Mouse (Mus musculus) thymus, postnatal 10 days (tissue): ENCODE data around the gene Plekha5.
A peak's percentile ranks its signal among the peaks of the same experiment; 100 is the strongest.
"Not testable (repeated sequence)": the region's sequence is repeated elsewhere in the genome, so short reads cannot be mapped to it uniquely, and the experiment has no call there.

Experiments used
- DNase-seq, 2 experiments: peaks; one replicate each; pipeline ENCODE4 v3.0.0; 2021; ENCODE audit warnings: low spot score in 2 of 2

Gene Plekha5

DNA sequence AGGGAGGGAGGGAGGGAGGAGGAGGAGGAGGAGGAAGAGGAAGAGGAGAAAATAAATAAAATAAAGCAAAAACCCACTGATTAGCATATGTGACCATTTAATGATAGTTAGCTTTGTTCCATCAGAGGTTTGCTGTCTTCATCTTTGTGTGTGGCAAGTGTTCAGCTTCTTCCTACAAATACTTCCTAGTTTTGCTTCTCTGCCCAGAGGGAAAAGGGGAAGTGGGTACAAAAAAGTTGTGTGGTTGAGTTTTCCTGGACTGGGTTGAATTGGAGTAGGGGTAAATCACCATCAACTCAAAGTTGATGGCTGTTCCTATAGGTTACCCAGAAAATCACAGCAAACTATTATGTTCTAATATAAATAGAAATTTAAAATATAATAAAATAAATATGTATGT is 65.7 kb downstream of the Plekha5 start:
- DNase-seq: no peak

DNA sequence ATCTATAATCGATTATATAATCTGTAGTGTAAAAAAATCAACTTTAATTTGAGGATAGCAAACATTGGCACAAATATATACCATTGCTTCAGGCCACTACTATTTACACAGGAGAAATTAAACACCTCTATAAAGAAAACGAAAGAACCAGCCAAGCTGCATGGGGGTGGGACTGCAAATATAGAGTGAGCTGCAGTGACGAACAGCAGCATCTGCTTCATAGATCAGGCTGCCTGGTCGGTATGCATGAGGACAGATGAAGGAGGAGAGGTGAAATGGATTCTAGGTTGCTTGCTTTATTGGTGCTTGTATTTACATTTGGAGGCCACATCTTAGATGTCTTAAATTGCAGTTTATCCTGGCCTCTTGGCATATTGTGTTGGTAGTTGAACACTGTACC is 66.4 kb downstream of the Plekha5 start:
- no peak for DNase-seq

DNA sequence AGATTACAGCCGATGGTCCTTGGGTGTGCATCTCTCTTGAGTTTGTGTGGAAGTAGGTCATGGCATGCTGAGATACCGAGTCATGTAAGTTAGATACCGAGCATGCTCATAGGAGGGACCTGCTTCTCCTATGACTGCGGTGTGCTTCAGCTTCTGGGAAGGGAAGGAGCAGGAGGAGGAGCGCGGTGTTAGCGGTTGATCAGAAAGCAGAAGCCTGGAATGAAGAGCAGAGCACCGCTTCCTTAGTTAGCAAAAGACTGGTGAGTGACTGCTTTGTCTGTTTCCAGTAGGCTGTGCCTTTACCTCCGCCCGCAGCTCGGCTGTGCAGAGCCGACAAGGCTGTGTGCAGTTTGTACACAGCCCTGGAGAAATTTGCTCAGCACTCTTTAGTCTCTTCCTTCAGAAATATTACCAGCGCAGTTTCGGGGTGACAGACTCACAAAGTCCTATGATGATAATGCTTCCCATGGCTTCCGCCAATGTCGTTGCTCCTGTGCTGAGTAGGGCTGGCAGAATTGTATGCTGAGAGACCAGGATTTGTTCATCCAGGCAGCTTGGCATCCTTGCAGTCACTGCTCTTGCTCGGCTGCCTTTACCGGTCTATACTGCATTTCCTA is 67.2 kb downstream of the Plekha5 start:
- peak in 1 of 2 experiments; percentile 10 for DNase-seq

- DNase-seq: no peak
These were observed 68.2 kb downstream of the Plekha5 start for GRCm38 (mm10) chr6:140492043-140492442.

DNA sequence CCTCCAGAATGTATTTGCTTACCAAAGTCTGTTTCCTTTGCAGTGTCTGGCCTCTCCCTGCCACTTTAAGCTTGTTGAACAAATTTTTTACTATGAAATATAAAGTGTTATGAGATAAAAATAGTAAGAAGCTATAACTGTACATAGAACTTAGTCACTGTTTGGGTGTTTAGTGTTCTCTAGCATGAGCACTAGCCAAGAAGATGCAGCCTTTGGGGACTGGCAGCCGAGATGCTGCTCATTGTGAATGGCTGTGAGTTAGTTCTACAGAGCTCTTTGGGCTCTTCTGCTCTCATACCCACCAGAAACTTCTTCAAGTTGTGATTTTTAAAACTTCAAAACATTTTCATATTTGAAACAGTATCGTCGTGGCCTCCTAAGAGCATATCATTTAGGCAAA is 74.2 kb downstream of the Plekha5 start:
- no peak for DNase-seq

DNA sequence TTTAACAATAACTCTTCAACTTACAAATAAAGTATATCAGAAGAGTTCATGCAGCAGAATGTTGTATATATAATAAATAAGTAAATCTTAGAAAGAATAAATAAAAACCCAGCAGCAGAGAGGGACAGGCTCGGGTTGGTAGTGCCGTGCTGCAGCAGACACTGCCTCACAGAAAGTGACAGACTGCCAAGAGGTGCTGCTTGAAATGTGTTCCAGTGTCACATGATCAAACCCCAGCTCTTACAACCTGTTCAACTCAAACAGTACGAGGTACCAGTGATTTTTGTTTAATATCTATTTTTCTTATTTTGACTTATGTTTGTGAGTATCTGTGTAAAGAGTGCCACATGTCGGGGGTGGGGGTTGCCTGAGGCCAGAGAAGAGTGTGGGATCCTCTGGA is 75.1 kb downstream of the Plekha5 start:
- no peak for DNase-seq

- not testable (repeated sequence) for DNase-seq
These were observed 77.0 kb downstream of the Plekha5 start for GRCm38 (mm10) chr6:140500829-140501228.

DNA sequence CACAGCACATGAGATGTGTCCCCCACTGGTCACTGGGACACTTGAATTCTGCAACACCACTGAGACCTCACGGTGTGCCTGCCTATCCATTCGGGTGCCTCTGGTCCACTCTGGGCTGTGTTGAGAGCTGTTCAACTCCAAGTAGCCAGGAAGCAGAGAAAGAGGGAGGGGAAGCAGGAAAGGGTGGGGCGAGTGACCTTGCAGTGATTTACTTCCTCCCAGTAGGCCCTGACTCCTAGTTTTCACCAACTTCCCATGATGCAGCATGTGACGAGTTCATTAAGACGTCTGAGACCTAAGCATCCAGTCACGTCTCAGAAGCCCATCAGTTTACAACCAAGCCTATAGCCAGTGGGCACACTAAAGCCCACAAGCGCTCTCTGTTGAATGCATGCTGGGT is 78.0 kb downstream of the Plekha5 start:
- DNase-seq: no peak

DNA sequence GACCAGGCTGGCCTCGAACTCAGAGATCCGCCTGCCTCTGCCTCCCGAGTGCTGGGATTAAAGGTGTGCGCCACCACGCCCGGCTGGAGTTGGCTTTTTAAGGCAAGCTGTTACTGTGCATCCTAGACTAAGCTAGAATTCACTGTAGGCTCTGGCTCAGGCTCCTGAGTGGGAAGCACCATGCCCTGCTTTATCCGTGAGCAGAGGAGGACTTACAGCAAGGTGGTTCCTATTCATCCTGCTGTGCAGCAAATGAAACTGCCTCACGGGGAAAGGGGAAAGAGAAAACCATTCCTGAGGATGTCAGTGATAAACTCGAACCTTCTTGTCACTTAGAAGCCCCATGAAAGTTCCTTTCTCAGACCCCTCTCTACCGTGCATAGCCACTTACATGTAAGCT is 80.9 kb downstream of the Plekha5 start:
- no peak for DNase-seq

DNA sequence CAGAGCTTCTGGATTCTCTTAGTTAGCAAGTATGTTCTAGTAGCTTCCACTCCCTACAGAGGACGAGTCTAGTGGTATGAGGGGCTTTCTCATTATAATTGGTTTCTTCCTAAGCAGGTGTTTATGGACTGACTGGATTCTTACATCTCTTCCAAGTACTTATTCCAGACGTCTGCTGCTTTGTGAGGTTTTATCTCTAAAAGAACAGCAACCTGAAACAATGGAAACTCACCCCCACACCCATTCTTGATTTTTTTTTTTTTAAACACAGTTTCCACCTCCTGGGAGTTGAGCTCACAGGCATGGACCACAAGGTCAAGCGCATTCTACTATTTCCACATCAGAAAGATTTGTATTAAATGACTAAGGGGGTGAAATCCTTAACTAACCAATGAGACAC is 83.8 kb downstream of the Plekha5 start:
- no peak for DNase-seq

DNA sequence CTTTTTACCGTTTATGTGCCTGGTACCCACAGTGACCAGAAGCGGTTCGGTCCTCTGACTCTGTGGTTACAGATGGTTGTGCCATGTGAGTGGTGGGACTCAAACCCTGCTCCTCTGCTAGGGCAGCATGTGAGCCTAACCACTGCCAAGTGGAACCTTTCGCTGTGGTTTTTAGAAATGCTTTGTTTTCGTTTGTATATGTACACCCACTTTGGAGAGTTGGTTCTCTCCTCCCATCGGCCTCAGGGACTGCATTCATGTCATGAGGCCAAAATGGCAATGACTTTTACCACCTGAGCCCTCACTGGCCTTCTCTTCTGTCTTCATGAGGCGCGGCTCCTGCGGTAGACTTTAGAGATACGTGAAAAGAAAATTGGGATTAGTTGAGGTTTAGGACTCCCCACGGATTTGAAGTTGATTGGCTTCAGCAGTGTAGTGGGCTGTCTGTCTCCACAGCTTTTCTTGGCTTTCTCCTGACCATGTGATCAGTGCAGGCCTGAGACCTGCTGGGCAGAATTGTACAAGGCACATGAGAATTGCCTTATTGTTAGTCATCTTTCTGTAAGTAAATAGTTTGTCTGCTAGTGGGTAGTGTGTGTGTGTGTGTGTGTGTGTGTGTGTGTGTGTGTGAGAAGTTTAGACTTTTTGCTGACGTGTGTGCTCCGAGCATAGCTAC is 84.8 kb downstream of the Plekha5 start:
- DNase-seq: no peak

DNA sequence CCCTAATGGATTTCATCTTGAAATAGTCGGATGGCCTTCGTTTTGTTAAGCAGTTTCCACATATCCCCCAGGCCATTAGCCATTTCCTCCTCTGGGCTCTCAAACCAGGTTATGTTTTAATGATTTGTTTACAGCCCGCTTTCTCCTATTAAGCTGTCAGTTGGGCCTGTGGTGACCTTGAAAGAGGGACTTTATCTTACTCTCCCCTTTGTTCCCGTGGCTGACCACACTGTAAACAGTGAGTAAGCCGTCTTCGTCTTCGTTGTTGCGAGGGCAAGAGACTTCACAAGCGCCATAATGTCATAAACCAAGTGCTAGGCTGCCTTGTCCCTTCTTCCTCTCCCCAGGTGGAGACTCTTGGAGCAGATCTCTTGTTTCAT is 85.3 kb downstream of the Plekha5 start:
- DNase-seq: no peak

- no peak for DNase-seq
These were observed 88.2 kb downstream of the Plekha5 start for GRCm38 (mm10) chr6:140512016-140512415.

GRCm38 (mm10) chr6:140512427-140512826 is 88.6 kb downstream of the Plekha5 start:
- no peak for DNase-seq

DNA sequence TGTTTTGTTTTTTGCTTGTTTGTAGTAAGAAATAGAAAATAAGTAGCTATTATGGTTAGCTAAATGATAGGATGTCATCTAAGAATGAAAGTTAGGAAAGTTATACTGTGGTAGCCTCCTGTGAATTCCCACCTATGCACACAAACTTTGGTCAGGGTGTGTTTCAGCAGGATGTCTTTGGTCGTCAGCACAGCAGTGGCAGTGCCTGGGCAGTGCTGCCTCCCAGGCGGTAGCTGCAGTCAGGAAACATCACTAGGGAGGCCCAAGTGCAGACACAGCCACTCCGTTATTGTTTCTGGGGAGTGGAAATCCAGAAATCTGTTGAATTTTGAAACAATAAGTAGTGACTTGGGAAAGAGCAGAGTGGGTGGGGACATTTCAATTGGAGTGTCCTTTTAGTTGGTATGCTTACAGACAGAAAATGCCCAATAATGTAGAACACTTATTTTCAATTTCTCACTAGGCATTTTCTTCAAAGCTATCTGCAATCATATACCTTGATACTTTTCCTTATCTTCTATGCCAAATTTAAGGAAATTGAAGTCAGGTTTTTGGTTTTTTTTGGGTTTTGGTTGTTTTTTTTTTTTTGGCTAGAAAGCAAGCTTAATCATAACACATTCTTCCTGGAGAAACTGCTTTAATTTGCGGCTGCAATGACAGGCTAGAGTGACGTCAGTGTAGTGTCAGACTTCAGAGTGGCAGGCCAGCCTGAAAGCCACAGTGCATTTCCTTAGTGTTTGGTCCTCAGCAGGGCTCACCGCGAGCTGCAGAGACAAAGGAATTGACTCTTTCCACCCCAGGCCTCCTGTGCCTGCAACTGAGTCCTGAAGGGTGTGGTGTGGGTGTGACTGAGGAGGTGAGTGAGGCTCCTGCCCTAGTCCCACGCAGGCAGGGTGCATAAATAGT is 90.6 kb downstream of the Plekha5 start:
- DNase-seq: peak; percentile 27 to 35

DNA sequence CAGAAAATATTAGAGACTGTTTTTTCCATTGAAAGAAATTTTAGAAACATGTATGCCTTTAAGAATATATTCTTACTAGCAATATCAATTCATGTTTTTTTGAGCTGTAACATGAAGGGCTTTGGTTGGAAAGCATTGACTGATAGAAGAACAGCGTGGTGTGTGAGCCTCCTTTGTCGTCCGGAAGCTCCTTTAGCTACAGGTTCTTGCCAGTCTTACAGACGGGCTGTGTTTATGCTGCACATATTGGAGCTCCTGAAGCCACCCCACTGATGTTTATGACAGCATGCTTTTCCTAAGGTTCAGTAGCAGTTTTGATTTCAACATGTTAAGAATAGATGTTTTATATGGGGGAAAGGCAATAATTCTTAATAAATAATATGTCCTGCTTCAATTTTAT is 91.7 kb downstream of the Plekha5 start:
- no peak for DNase-seq

- no peak for DNase-seq
These were observed 92.3 kb downstream of the Plekha5 start for GRCm38 (mm10) chr6:140516202-140516601.

DNA sequence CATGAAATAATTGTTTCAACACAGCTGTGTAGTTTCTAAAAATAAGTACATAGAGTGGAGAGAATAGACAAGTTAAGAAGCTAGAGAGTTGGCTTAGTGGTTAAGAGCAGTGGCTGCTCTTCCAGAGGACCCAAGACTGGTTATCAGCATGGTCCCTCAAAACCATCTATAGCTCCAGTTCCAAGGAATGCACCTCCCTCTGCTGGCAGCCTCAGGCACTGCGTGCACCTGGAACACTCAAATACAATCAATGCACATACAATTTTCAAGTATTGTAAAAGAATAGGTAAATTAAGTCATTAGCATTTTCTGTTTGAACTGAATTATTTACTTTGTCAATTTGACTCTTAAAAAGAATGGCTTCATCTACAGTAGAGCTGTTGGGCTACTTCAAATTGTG is 93.3 kb downstream of the Plekha5 start:
- DNase-seq: peak in 1 of 2 experiments; percentile 62

GRCm38 (mm10) chr6:140519019-140519418 is 95.2 kb downstream of the Plekha5 start:
- no peak for DNase-seq

DNA sequence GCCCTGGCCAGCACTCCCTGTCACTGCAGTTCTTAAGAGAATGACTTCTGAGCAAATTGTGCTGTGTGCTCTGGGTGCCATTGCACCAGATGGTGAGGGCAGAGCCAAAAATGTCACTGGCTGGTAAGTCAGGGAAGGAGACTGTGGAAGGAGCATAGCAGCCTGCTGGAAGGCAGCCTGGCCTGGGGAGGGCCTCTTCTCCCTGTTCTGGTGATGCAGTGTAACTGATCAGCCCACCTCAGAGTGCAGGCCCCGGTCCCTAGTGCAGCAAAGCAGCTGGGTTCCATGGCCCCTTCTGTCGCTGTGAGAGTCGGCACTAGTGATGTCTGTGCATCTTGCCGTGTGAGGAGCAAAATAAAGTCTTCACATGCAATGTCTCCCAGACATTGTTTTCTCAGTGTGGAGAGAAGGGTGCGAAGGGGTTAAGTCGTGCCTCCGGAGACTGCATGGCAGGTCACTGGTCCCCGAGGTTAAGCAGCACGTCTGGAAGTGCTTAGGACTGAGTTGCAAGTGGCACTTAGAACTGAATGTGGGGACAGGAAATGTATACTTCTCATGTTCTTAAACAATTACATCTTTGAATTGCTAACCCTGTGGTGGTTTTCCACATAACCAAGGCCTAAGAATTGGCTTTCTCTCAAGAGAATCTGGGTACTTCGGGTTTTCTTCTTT is 95.8 kb downstream of the Plekha5 start:
- no peak for DNase-seq

- no peak for DNase-seq
These were observed 97.1 kb downstream of the Plekha5 start for GRCm38 (mm10) chr6:140520961-140521360.

DNA sequence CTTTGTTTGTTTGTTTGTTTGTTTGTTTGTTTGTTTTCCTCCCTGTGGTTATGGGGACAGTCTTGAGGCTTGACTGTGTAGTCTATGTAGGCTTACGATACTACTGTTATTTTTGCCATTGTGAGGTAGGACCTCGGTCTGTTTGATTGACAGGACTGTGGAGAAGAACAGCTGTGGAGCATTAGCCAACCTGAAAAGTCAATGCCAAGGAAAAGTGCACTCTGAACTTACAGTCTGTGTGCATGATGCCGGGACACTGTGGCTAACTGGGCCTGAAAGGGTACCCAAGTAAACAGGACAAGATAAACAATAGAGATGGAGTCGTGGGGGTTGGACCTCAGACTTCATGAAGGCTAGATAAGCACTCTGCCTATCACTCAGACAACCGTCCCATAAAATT is 98.0 kb downstream of the Plekha5 start:
- DNase-seq: no peak
